Mouse (Mus musculus) ovary, postnatal 36 days (tissue): ENCODE measurements around the gene Cdh24.
"Not testable (repeated sequence)": the region's sequence is repeated elsewhere in the genome, so short reads cannot be mapped to it uniquely, and the experiment has no call there.

Experiments used
- DNase-seq: peaks from one replicate; pipeline ENCODE4 v3.0.0; 2022; ENCODE audit warnings: low spot score, mixed read lengths

Cdh24 gene

GRCm38 (mm10) chr14:54642224-54642944 is 1.2 kb upstream of the Cdh24 start:
- DNase-seq = no peak

- DNase-seq = no peak
Measured at GRCm38 (mm10) chr14:54640946-54641304, 239 bp downstream of the Cdh24 start, which contains the start of gene Gm17606. Gene Gm17606 (plus strand): TSS chr14:54640952.

DNA sequence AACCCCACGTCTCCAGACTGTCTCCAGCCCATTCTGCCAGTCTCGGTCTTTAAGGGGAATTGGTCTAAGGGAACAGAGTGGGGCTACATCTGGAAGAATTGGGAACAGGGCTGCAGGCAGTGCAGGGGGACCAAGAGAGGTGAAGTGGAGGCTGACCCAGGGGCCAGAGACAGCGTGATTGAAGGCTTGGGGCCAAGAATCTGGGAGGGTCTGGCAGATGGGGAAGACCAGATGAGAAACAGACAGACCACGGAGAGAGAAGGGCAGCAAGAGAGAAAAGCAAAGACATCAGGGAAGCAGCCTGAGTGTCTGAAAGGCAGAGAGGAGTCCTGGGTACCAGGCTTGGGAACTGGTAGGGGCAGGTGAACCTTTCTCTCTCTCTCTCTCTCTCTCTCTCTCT is 1.0 kb downstream of the Cdh24 start:
- no peak for DNase-seq

DNA sequence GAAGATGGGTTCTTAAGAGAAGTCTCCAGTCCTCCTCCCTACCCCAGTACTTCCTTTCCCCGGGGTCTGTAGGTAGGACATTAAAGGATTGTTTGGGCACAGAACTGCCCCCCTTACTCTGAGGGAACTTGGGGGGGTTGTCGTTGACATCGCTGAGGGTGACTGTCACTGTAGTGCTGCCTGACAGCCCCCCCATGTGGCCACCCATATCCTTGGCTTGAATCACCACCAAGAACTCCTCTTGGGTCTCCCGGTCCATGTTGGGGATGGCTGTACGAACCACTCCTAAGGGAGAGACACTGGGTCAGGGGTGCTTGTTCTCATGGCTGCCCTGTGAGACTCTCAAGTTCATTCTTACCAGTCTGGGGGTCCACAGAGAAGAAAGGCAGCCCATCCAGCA is 3.0 kb downstream of the Cdh24 start:
- no peak for DNase-seq

DNA sequence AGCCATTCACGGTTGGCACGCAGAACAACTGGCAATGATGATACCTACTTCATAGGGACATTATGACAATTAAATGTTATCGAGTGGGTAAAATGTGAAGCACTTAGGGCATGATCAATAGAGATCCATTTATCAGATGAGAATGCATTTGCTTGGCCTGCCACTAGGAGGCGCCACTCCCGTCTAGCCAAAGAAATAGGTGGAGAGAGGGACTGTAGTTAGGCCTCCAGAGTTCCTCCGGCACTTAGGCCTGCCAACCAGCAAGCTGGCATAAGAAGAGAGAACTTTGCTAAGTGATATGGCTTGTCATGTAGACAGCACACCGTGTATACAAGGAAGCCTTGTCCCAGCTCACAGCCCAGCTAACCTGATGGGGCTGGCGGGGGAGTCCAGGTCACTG is 4.2 kb downstream of the Cdh24 start:
- DNase-seq = no peak

- no peak for DNase-seq
Measured at GRCm38 (mm10) chr14:54634182-54634581, 7.0 kb downstream of the Cdh24 start.

- no peak for DNase-seq
Measured at GRCm38 (mm10) chr14:54632252-54632651, 8.9 kb downstream of the Cdh24 start.

- DNase-seq = no peak
Measured at GRCm38 (mm10) chr14:54631240-54631599, 9.9 kb downstream of the Cdh24 start.

- DNase-seq = no peak
Measured at GRCm38 (mm10) chr14:54630583-54631239, 10.5 kb downstream of the Cdh24 start.

GRCm38 (mm10) chr14:54629797-54630196 is 11.4 kb downstream of the Cdh24 start:
- DNase-seq = no peak

- DNase-seq = no peak
Measured at GRCm38 (mm10) chr14:54628103-54628502, 13.1 kb downstream of the Cdh24 start.

DNA sequence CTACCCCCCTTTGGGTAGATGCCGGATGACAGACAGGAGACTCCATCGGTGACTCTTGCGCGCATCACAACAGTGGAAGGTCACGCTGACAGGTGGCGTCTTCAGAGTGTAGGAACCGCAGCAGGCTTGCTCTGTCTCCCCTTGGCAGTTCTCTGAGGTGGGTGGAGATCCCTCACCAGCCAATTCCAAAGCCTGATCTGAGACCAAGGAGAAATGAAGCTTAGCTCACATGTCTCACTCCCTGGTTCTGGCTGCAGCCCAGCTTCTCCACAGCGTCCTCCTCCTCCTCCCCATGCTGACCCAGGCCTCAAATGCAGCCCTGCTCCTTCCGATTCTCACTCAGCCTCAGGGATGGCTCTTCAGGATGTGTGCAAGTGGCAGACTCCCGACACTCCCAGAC is 16.2 kb downstream of the Cdh24 start:
- DNase-seq = no peak

DNA sequence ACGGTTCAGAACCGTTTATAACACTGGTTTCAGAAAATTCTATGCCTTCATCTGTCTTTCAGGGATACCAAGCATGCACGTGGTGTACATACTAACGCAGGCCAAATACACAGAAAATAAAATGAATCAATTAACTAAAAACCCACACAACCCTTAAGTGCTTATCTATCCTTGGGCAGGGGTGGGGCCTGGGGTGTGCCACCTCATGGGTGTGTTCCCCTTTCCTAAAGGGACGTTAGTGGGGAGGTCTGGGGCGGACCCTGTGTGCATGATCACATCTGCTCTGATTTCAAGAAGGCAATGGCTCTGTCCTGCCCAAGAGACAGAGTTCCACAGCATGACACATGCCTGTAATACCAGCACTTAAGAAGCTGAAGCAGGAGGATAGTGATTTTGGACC is 17.8 kb downstream of the Cdh24 start:
- DNase-seq = no peak

DNA sequence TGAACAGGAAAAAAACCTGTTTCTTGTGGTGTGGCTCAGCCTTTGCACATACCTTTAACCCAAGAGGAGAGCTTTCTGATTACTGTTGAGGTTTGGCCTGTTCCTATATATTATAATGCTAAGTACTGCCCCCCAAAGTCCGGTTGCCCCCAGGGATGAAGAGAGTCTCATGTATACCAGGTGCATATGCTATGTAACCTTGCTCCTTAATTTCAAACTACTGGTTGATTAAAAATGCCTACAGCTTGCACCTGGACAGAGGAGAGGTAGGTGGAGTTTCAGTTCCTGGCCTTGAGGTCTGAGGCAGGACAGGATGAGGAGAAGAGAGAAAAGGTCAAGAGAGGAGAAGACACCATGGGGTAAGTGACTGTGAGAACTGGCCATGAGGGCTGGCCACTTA is 20.0 kb downstream of the Cdh24 start, which contains the start of gene Psmb11:
Gene Psmb11 (plus strand): TSS at position 301 of the 400 bp plus-strand sequence.
- no peak for DNase-seq

DNA sequence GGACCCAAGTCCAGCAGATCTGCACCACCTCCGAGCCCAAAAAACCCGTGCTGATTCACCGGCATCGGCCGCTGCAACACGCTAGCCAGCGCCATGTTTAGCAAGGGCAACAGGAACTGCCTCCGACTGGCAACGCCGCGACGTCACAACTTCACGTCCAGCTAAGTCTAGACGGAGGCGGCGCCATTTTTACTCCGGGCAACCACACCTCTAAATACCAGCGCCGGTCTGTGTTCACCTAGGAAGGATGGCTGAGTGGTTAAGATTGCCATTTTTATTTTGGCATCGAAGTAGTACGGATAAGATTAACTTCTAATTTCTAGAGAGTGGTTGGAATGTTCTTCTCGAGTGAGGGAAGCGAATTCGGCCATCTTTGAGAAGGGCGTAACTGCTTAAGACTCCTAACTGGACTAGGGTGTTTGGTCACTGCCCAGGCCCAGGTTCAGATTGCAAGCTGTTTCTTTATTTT is 23.2 kb downstream of the Cdh24 start, which contains the start of gene Psmb5:
Gene Psmb5 (minus strand): TSS at position 126 of the 469 bp plus-strand sequence.
- peak; percentile 83 for DNase-seq

- DNase-seq = no peak
Measured at GRCm38 (mm10) chr14:54617152-54617896, 23.8 kb downstream of the Cdh24 start.

DNA sequence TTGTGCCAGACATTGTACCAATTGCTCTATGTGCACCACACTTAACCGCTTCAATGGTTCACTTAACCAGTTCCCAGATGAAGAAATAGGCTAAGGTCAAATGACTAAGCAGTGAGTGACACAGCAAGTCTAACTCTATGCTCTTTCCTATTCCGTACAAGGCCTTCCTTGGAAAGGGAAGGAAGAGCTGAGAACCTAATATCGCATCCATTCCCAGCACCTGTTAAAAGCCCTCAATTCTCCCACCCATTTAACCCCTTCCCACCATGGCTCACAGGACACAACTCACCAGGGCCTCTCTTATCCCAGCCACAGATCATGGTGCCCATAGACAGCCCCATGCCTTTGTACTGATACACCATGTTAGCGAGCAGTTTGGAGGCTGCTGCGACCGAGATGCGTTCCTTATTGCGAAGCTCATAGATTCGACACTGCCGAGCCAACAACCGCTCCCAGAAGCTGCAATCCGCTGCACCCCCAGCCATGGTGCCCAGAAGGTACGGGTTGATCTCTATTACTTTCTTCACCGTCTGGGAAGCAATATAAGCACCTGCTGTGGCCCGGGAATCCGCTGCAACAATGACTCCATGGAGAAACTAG is 24.8 kb downstream of the Cdh24 start:
- DNase-seq = no peak

GRCm38 (mm10) chr14:54614130-54614529 is 27.0 kb downstream of the Cdh24 start:
- DNase-seq = not testable (repeated sequence)

DNA sequence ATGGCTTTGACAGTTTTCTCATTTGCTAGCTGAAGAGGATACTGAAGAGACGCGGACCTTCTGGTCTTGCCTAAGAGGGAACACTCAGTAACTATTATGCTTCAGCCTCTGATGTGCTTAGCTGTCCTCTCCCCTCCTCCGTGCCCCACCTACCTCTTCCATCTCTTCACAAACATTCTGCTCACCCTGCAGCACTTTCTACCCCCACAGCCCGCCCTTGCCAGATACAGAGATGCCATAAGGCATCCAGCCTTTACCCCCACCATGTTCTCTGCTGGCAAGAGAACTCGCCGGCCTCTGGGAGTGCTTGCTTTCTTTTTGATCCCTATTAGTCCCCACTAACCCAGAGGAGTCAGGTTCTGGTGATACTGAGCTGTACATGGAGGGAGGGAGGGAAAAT is 30.5 kb downstream of the Cdh24 start:
- DNase-seq = no peak

GRCm38 (mm10) chr14:54609962-54610361 is 31.2 kb downstream of the Cdh24 start:
- DNase-seq = no peak

- no peak for DNase-seq
Measured at GRCm38 (mm10) chr14:54609245-54609644, 31.9 kb downstream of the Cdh24 start.

GRCm38 (mm10) chr14:54607226-54607625 is 33.9 kb downstream of the Cdh24 start:
- no peak for DNase-seq
